In the genomic region with DNA sequence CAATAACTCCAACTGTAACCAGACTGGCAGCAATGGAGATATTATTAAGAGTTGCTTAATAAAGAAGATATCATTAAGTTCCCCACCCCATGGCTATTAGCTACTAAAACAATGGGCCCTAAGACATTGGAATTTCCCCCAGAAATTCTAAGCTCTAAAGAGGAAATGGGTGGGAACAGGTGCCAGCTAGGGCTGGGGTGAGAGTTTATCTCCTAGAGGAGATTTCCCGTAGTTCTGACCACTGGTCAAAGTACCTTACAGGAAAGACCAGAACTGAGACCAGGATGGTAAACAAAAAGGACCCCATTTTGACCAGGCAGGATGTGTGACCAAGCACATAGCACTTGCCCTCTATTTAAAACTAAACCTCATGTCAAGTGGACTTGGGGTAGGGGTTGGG, we compare ENCODE assay signal across 22 mouse cellular contexts. TPM values are rescaled to one million over a fixed set of nuclear protein-coding genes. Genes with fewer than 3 reads are reported as not detected.
DNase-seq lines count a peak whose midpoint lies in the region; ATAC-seq and TF ChIP-seq lines count a peak whose summit lies in the region.
"Had no signal": no experiment of that assay in that cellular context is flagged by ENCODE, and none has a peak within 500 bp of the region (broad histone marks: within the 10 kb centered on the region; RNA-seq: fewer than 3 reads in every experiment).

No protein-coding gene starts in this region.

- WGBS in small intestine, adult 2 months = 35% methylated on average over 1 of the region's 1 CpGs

- no peak overlapping the region for H3K4me3 ChIP-seq in small intestine, adult 2 months (ENCODE audit: low read depth, low read length)
- H3K4me3 ChIP-seq: forebrain, embryonic 10.5 days; forebrain, embryonic 13.5 days had no signal

- peak; percentile 12 to 57 for DNase-seq in heart, adult 18-20 months
- no peak for DNase-seq in heart, postnatal 14 days
- peak; percentile 23 to 55 for DNase-seq in heart, adult 9 months (ENCODE audit: low spot score in 2 of 2)
- no peak for DNase-seq in heart, postnatal 25 days (ENCODE audit: low spot score)
- DNase-seq: adrenal gland, adult 8-10 months; adrenal gland, postnatal 25 days; cerebellum, adult 18-20 months; cerebellum, adult 9-10 months; cerebellum, postnatal 14 days; gastrocnemius, postnatal 25 days; heart, postnatal 4 days; kidney, adult 18-20 months had no signal

- intact Hi-C loops in heart, postnatal 14 days (cut with DNase I) = loop anchor here (5.0 kb wide), 1 partner anchor 112 kb away; no protein-coding TSS in a partner anchor
- intact Hi-C loops in heart, postnatal 25 days (cut with DNase I) = no loop called here

- no peak for TF ChIP-seq POLR2A in small intestine, adult 2 months (IDR thresholded peaks at IDR 0.05; ENCODE audit: low read depth, low read length)

- ATAC-seq in activated CD4-positive, CD25-positive, alpha-beta regulatory T cell, adult 4 months = no peak
- ATAC-seq: CD4-positive, CD25-positive, alpha-beta regulatory T cell, adult 4 months; forebrain, embryonic 13.5 days; forebrain, embryonic 16.5 days; hindbrain, postnatal 0 days; inflammation-experienced regulatory T-cells, adult 6 months; intestine, embryonic 16.5 days had no signal

- no peaks in the 10 kb centered on the region for H3K27me3 ChIP-seq in small intestine, adult 2 months (ENCODE audit: control insufficient read depth, insufficient read depth, low read length)
- H3K27me3 ChIP-seq: forebrain, embryonic 13.5 days had no signal

- 0 out of 2 replicates have a peak overlapping the region, but pooled peaks have one; percentile 18 for H3K27ac ChIP-seq in small intestine, adult 2 months (ENCODE audit: insufficient read depth, low read depth, low read length)
- H3K27ac ChIP-seq: forebrain, embryonic 10.5 days; forebrain, embryonic 13.5 days; hindbrain, embryonic 14.5 days; hindbrain, postnatal 0 days had no signal

- peaks cover 43% of the 10 kb centered on the region for H3K36me3 ChIP-seq in small intestine, adult 2 months (ENCODE audit: control insufficient read depth, insufficient read depth, low read length)
- H3K36me3 ChIP-seq: forebrain, embryonic 10.5 days had no signal

- no peak for TF ChIP-seq CTCF in small intestine, adult 2 months (IDR thresholded peaks at IDR 0.05; ENCODE audit: extremely low read depth, insufficient read length, insufficient replicate concordance, low read depth, low read length)

- 0 out of 2 replicates have a peak, but pooled peaks cover 3% of the 10 kb centered on the region for H3K4me1 ChIP-seq in small intestine, adult 2 months (ENCODE audit: control insufficient read depth, insufficient read depth, insufficient read length, low read length)
- H3K4me1 ChIP-seq: forebrain, embryonic 13.5 days had no signal

RNA-seq across cellular contexts. Expression of a gene that starts 52.3 kb away (rescaled TPM):
- total RNA-seq in heart, adult 18-20 months (2021) = 10 to 100 TPM; 14.8 to 15.2 TPM
- total RNA-seq in heart, postnatal 14 days (2021) = 10 to 100 TPM; 15.4 to 16.4 TPM
- total RNA-seq in heart, postnatal 25 days (2021) = 10 to 100 TPM; 11.3 to 12.3 TPM
- polyA plus RNA-seq in small intestine, adult 2 months (2012; rRNA removed) = 34.6 and 217 TPM in 2 replicates
- 1 to 10 TPM; 1.2 to 1.8 TPM for polyA plus RNA-seq in activated CD4-positive, CD25-positive, alpha-beta regulatory T cell, adult 4 months (2017; shearing (Covaris generic))

Comparison
In these comparisons a context has a peak if more than half of its experiments do, and no peak if none do; other contexts are left out.
1. DNase-seq: peak in heart, adult 18-20 months (2 of 2) and heart, adult 9 months (2 of 2); none in heart, postnatal 14 days (0 of 2) and heart, postnatal 25 days (single experiment).